8 mouse cellular contexts compared by ENCODE assay signal in the genomic region with DNA sequence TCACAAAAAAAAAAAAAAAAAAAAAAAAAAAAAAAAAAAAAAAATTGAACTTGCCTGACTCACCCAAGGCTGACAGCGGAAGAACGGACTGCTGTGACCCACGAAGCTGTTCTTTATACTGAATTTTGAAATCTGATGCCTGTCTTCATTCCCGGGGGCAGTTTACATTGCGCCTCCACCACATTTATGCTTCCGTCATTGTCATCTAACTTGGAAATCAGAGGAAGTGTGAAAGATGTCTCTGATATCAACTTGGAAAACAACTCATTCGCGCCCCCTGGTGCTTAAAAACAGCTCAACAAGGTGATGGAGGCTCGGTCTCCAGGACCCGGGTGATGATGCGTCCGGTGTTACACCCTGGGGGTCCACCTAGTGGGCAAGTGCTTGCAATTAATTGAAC. TPM values are rescaled to one million over a fixed set of nuclear protein-coding genes. Genes with fewer than 3 reads are reported as not detected.
DNase-seq lines count a peak whose midpoint lies in the region; ATAC-seq lines count a peak whose summit lies in the region.

No protein-coding gene starts in this region.

- H3K4me1 ChIP-seq in intestine, embryonic 14.5 days (replicated peaks; ENCODE audit: control insufficient read depth, insufficient read depth, low read length), result peaks cover 9% of the 10 kb centered on the region

- no peak for ATAC-seq in intestine, embryonic 14.5 days (replicated peaks; ENCODE audit: low FRiP score, low TSS enrichment, low read depth)
- peak; percentile 69; the same call in 1 of the 2 replicates for ATAC-seq in megakaryocyte-erythroid progenitor cell, adult 5-6 weeks (replicated peaks; ENCODE audit: low FRiP score, low TSS enrichment, poor library complexity, severe bottlenecking)

- no peak overlapping the region for H3K9ac ChIP-seq in intestine, embryonic 14.5 days (ENCODE audit: low read length)

- intact Hi-C loops in left cerebral cortex, postnatal 14 days (cut with DNase I), result loop anchor here (2.0 to 10.0 kb wide), 5 partner anchors 105 to 332 kb away; no protein-coding TSS in a partner anchor

- H3K27ac ChIP-seq in intestine, embryonic 14.5 days (ENCODE audit: low read depth), result no peak overlapping the region

- 0 out of 2 replicates have a peak overlapping the region, but pooled peaks have one; percentile 11 for H3K4me3 ChIP-seq in intestine, embryonic 14.5 days (ENCODE audit: low read depth, low read length)

- peak overlapping the region; percentile 100 for H3K4me2 ChIP-seq in intestine, embryonic 14.5 days (ENCODE audit: low read length)

- DNase-seq in WW6 (ENCODE audit: low read depth, low spot score), result peak; percentile 78
- DNase-seq in cerebellum, postnatal 4 days (ENCODE audit: low spot score in 2 of 2), result peak; percentile 81 to 91
- peak; percentile 74 for DNase-seq in gastrocnemius, postnatal 25 days
- peak; percentile 99 for DNase-seq in intestine, embryonic 14.5 days (ENCODE audit: low spot score)
- peak; percentile 91 to 94 for DNase-seq in left cerebral cortex, postnatal 14 days (ENCODE audit: low spot score in 2 of 2)
- DNase-seq in right cerebral cortex, postnatal 25 days, result peak; percentile 76
- peak; percentile 79 to 90 for DNase-seq in urinary bladder, postnatal 4 days (ENCODE audit: low spot score in 2 of 2)

- no peaks in the 10 kb centered on the region for H3K36me3 ChIP-seq in intestine, embryonic 14.5 days (ENCODE audit: control insufficient read depth, insufficient read depth, low read length)

- WGBS in intestine, embryonic 14.5 days, result under 1% methylated on average over 12 of the region's 12 CpGs

- H3K27me3 ChIP-seq in intestine, embryonic 14.5 days (replicated peaks; ENCODE audit: control insufficient read depth, insufficient read depth, low read length), result 0 out of 2 replicates have a peak, but pooled peaks cover 5% of the 10 kb centered on the region

- H3K9me3 ChIP-seq in intestine, embryonic 14.5 days (ENCODE audit: control insufficient read depth, low read length), result no peaks in the 10 kb centered on the region

RNA-seq across cellular contexts. Expression of gene Nfil3, which starts 1.8 kb away (rescaled TPM):
- 10 to 100 TPM; 21.4 to 53.7 TPM for total RNA-seq in gastrocnemius, postnatal 25 days (2021)
- 28.5 and 30.1 TPM in 2 replicates for polyA plus RNA-seq in intestine, embryonic 14.5 days (2014; fragmentation: Nextera tagmentation; extraction: Ambion mirVana)
- 10 to 100 TPM; 12.2 to 13.8 TPM for total RNA-seq in left cerebral cortex, postnatal 14 days (2021)
- total RNA-seq in megakaryocyte-erythroid progenitor cell, adult 5-6 weeks (2014; fragmentation: Nextera tagmentation), result 0.64 TPM in 1 of 2 replicates, not detected in the other
- 0.85 and 0.88 TPM in 2 replicates for total RNA-seq in megakaryocyte-erythroid progenitor cell, adult 5-6 weeks (2017)

RNA-seq across cellular contexts. Expression of gene Auh, which starts 53.2 kb away (rescaled TPM):
- 10 to 100 TPM; 62.9 to 64.6 TPM for total RNA-seq in gastrocnemius, postnatal 25 days (2021)
- polyA plus RNA-seq in intestine, embryonic 14.5 days (2014; fragmentation: Nextera tagmentation; extraction: Ambion mirVana), result 36.1 and 38.6 TPM in 2 replicates
- 10 to 100 TPM; 92.6 to 92.9 TPM for total RNA-seq in left cerebral cortex, postnatal 14 days (2021)
- total RNA-seq in megakaryocyte-erythroid progenitor cell, adult 5-6 weeks (2014; fragmentation: Nextera tagmentation), result 28.8 and 40.9 TPM in 2 replicates
- total RNA-seq in megakaryocyte-erythroid progenitor cell, adult 5-6 weeks (2017), result 22.5 and 24.9 TPM in 2 replicates

Comparison
In these comparisons a context has a peak if more than half of its experiments do, and no peak if none do; other contexts are left out.
1. RNA of gene Nfil3, which starts 1.8 kb away (total RNA-seq): 21.4 to 53.7 TPM in gastrocnemius, postnatal 25 days and 12.2 to 13.8 TPM in left cerebral cortex, postnatal 14 days; 0.64 to 0.88 TPM in megakaryocyte-erythroid progenitor cell, adult 5-6 weeks; every median in the first group is over 4 times any median in the second.
2. Peak in every context shown above with its lines, with median percentiles within 50 percentile points of each other: DNase-seq.